Mouse (Mus musculus) CH12.LX (cell line): Measurements from ENCODE around the gene Arid5b. TPM values are rescaled to one million over a fixed set of nuclear protein-coding genes. Genes with fewer than 3 reads are reported as not detected.

Source experiments
- DNase-seq: peaks from one replicate; pipeline ENCODE4 v3.0.0-alpha.2; 2013; ENCODE audit errors: extremely low read depth
- H3K27ac ChIP-seq: 2 replicates; pipeline ENCODE4 v1.5.1; 2012; ENCODE audit warnings: low read depth, mild to moderate bottlenecking, control low read depth, moderate library complexity; ENCODE audit not compliant: insufficient read depth
- H3K27me3 ChIP-seq: replicated peaks from 2 replicates; pipeline ENCODE3; 2012; ENCODE audit warnings: inconsistent platforms
- H3K36me3 ChIP-seq, 2 experiments: replicated peaks in 1 of 2; 2 replicates each; pipeline versions ENCODE3 to v1.6.1; 2012; ENCODE audit warnings: inconsistent platforms in 1 of 2, low read length in 1 of 2, mild to moderate bottlenecking in 1 of 2, mixed read lengths in 1 of 2, moderate library complexity in 1 of 2; ENCODE audit not compliant: control insufficient read depth in 1 of 2, insufficient read depth in 1 of 2
- H3K4me1 ChIP-seq, 2 experiments: 2 replicates each; pipeline ENCODE4 v1.6.1; 2012; ENCODE audit warnings: inconsistent platforms in 1 of 2, moderate library complexity in 1 of 2; ENCODE audit not compliant: insufficient read depth in 2 of 2, control insufficient read depth in 1 of 2
- H3K4me2 ChIP-seq: 2 replicates; pipeline ENCODE4 v1.6.1; 2012; ENCODE audit warnings: low read depth, mild to moderate bottlenecking, control low read depth; ENCODE audit not compliant: poor library complexity, insufficient read depth, severe bottlenecking
- H3K4me3 ChIP-seq, 3 experiments: fragments of 150-350 bp in 1 of 3; sonication (generic) in 1 of 3; replicated peaks in 1 of 3; 2 replicates each; pipeline versions ENCODE3 to v1.5.1; 2011 to 2012; ENCODE audit warnings: low read depth in 2 of 3, low read length in 2 of 3, mild to moderate bottlenecking in 2 of 3, moderate library complexity in 2 of 3, control low read depth in 1 of 3, improper control_type of control experiment in 1 of 3, inconsistent platforms in 1 of 3, mixed read lengths in 1 of 3; ENCODE audit not compliant: poor library complexity in 1 of 3
- H3K79me2 ChIP-seq: replicated peaks from 2 replicates; pipeline ENCODE4 v1.6.1; 2012; ENCODE audit warnings: mild to moderate bottlenecking, moderate library complexity; ENCODE audit not compliant: control insufficient read depth, poor library complexity, insufficient read depth, severe bottlenecking; ENCODE audit errors: extremely low read depth
- H3K9ac ChIP-seq: 2 replicates; pipeline ENCODE4 v1.6.1; 2012; ENCODE audit warnings: low read depth, mild to moderate bottlenecking, control low read depth, moderate library complexity; ENCODE audit not compliant: insufficient read depth
- H3K9me3 ChIP-seq: replicated peaks from 2 replicates; pipeline ENCODE3; 2012; ENCODE audit warnings: low read length, inconsistent platforms, mixed read lengths
- CTCF ChIP-seq, 2 experiments: IDR thresholded peaks in 1 of 2; conservative IDR thresholded peaks in 1 of 2; 2 replicates each; pipeline ENCODE4 v1.5.1; 2011 to 2012; ENCODE audit warnings: low read depth in 2 of 2, low read length in 2 of 2, improper control_type of control experiment in 1 of 2, inconsistent platforms in 1 of 2, mild to moderate bottlenecking in 1 of 2, moderate library complexity in 1 of 2
- E2F4 ChIP-seq: IDR thresholded peaks from 2 replicates; pipeline ENCODE4 v1.6.1; 2011; ENCODE audit warnings: low read depth, low read length, improper control_type of control experiment; ENCODE audit not compliant: insufficient replicate concordance
- IRF4 ChIP-seq: IDR thresholded peaks from 2 replicates; pipeline ENCODE4 v1.6.1; 2014; ENCODE audit warnings: low read depth, mild to moderate bottlenecking, inconsistent platforms, low read length, improper control_type of control experiment
- JUND ChIP-seq: conservative IDR thresholded peaks from 2 replicates; pipeline ENCODE4 v1.6.1; 2011; ENCODE audit warnings: low read depth, low read length, improper control_type of control experiment
- NELFE ChIP-seq: IDR thresholded peaks from 2 replicates; pipeline ENCODE4 v1.6.1; 2011; ENCODE audit warnings: low read depth, low read length, improper control_type of control experiment
- NRF1 ChIP-seq: IDR thresholded peaks from 2 replicates; pipeline ENCODE4 v1.6.1; 2014; ENCODE audit warnings: low read depth, mild to moderate bottlenecking, inconsistent platforms, low read length, improper control_type of control experiment, moderate library complexity
- SIN3A ChIP-seq: IDR thresholded peaks from 2 replicates; pipeline ENCODE4 v1.6.1; 2012; ENCODE audit warnings: low read length, improper control_type of control experiment, inconsistent platforms
- SMC3 ChIP-seq: IDR thresholded peaks from 2 replicates; pipeline ENCODE4 v1.6.1; 2011; ENCODE audit warnings: low read depth, low read length, improper control_type of control experiment
- TCF12 ChIP-seq: IDR thresholded peaks from 2 replicates; pipeline ENCODE4 v1.6.1; 2014; ENCODE audit warnings: low read depth, mild to moderate bottlenecking, inconsistent platforms, low read length, improper control_type of control experiment
- UBTF ChIP-seq: IDR thresholded peaks from 2 replicates; pipeline ENCODE4 v1.6.1; 2012; ENCODE audit warnings: low read depth, mild to moderate bottlenecking, inconsistent platforms, low read length, improper control_type of control experiment, moderate library complexity
- USF1 ChIP-seq: IDR thresholded peaks from 2 replicates; pipeline ENCODE4 v1.6.1; 2014; ENCODE audit warnings: low read depth, mild to moderate bottlenecking, inconsistent platforms, low read length, improper control_type of control experiment
- ZC3H11A ChIP-seq: IDR thresholded peaks from 2 replicates; pipeline ENCODE4 v1.6.1; 2012; ENCODE audit warnings: low read depth, mild to moderate bottlenecking, inconsistent platforms, low read length, improper control_type of control experiment
- ZKSCAN1 ChIP-seq: IDR thresholded peaks from 2 replicates; pipeline ENCODE4 v1.6.1; 2012; ENCODE audit warnings: low read depth, inconsistent platforms, low read length, improper control_type of control experiment, borderline replicate concordance
- ZNF384 ChIP-seq: IDR thresholded peaks from 2 replicates; pipeline ENCODE4 v1.6.1; 2012; ENCODE audit warnings: low read depth, low read length, improper control_type of control experiment, inconsistent platforms
- dilution Hi-C: fragments of 300-500 bp; cut with MboI; formaldehyde crosslinking; loops from 2 replicates; pipeline ENCODE4 v1.14.3; 2020; ENCODE audit warnings: low sequenced_read_pairs; ENCODE audit not compliant: extremely low pct_unique_long_range_greater_than_20kb, extremely low pct_ligation_motif_present
- in situ Hi-C: fragments of 300-500 bp; cut with MboI; formaldehyde crosslinking; loops from 3 replicates; pipeline ENCODE4 v1.14.3; 2019; ENCODE audit warnings: low sequenced_read_pairs, low pct_ligation_motif_present, low pct_unique_long_range_greater_than_20kb, mixed read lengths
- polyA plus RNA-seq: library from polyadenylated mRNA; unstranded; fragments of >175 nt; gene quantifications from 2 replicates; pipeline ENCODE4 v1.2.1, GENCODE M21; 2012; ENCODE audit warnings: low read depth; ENCODE audit not compliant: insufficient read length
- total RNA-seq, 2 experiments: library from RNA; depleted of rRNA; stranded (reverse); fragments of 300-350 nt in 1 of 2; fragments of >200 nt in 1 of 2; gene quantifications; 2 replicates each; pipeline ENCODE4 v1.2.3; 2012 to 2014

Gene Arid5b
- total and polyA plus RNA-seq, 3 experiments, result 1.1 to 2.6 (median 1.8) TPM

- Histone ChIP-seq H3K9ac (peak overlapping the region; percentile 60; the same call in 1 of the 2 replicates), H3K9me3 (no peaks in the 10 kb centered on the region), H3K4me2 (peak overlapping the region; percentile 75; the same call in 1 of the 2 replicates), H3K79me2 (no peaks in the 10 kb centered on the region), H3K36me3 (peaks cover 0 to 29% of the 10 kb centered on the region in 2 experiments), H3K4me3 (no peak overlapping the region), H3K27me3 (no peaks in the 10 kb centered on the region), H3K4me1 (peaks cover 2 to 20% of the 10 kb centered on the region in 2 experiments; a peak in 3 of 4 replicates), H3K27ac (no peak overlapping the region)
- dilution Hi-C loops, result no loop called here
- TF ChIP-seq UBTF (no peak), ZNF384 (no peak), ZC3H11A (no peak), USF1 (no peak), JUND (no peak)
- in situ Hi-C loops, result no loop called here
- DNase-seq, result no peak
These were observed 174.1 kb downstream of the Arid5b start for GRCm38 (mm10) chr10:68104481-68104880.

DNA sequence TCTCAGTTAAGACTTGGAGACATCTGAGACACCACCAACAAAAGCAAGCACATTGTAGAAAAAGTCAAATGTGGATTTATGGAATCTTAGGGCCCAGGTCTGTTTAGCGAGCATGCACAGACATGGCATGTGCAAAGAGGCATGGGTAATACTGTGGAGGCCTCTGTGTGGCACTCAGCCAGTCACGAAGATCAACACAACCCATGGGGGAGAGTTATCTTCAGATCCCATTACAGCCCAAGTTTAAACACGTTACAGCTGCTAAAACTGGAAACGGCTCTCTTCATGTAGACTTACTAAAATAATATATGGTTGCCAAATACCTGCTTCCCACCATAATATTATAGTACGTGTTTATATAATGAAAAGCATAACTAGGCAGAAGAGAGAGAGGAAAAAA is 174.6 kb downstream of the Arid5b start:
- no peak overlapping the region for H3K4me2 ChIP-seq
- DNase-seq, result no peak
- in situ Hi-C loops, result no loop called here

DNA sequence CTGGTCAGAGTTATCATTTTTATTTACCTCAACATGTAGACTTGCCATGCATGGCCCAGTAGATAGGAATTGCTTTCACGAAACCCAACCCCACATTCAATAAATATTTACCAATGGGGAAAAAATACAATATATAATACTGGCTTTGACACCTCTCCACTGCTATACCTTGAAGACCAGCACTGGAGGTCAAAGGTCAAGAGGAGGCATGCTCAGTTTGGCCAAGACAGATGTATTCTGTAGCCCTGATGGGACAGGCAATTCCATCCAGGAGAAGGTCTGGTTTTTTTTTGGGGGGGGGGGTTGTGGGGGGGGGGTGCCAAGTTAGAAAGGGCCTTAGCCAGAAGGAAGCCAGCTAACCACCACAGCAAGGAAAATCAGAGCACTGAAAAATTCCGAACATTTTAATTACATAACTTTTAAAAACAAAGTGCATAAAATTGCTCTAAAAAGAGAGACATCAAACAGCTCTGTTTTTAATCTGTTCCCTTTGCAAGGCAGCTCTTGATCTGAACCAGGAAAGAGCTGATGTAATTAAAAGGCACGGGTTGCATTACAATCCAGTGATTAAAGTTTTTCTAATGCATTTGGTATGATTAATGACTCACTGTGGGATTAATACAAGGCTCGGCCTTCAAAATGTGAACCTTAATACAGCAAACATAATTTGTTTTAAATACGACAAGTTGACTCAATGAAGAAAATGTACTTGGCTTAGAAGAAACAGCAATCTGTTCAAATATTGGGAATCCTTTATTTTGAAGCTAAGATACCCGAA is 175.3 kb downstream of the Arid5b start:
- no peak overlapping the region for H3K4me2 ChIP-seq
- in situ Hi-C loops, result no loop called here
- H3K27me3 ChIP-seq, result no peaks in the 10 kb centered on the region
- H3K4me3 ChIP-seq, result no peak overlapping the region
- dilution Hi-C loops, result no loop called here
- peaks cover 2 to 20% of the 10 kb centered on the region in 2 experiments; a peak in 3 of 4 replicates for H3K4me1 ChIP-seq
- H3K79me2 ChIP-seq, result no peaks in the 10 kb centered on the region
- peaks cover 0 to 24% of the 10 kb centered on the region in 2 experiments for H3K36me3 ChIP-seq
- DNase-seq, result no peak
- H3K27ac ChIP-seq, result no peak overlapping the region
- no peaks in the 10 kb centered on the region for H3K9me3 ChIP-seq
- no peak overlapping the region for H3K9ac ChIP-seq
- TF ChIP-seq CTCF (conservative IDR thresholded peaks at IDR 0.05 in 1 of 2, IDR thresholded peaks at IDR 0.05 in 1 of 2; ENCODE audit: low read depth in 2 of 2, low read length in 2 of 2) (no peak), E2F4 (no peak), SMC3 (no peak), ZKSCAN1 (no peak), ZC3H11A (no peak), USF1 (no peak), NELFE (no peak), NRF1 (no peak), UBTF (no peak), TCF12 (no peak), SIN3A (no peak)

More for the DNA sequence above, 174.6 kb downstream of the Arid5b start:
- dilution Hi-C loops, result no loop called here
- Histone ChIP-seq H3K9ac (no peak overlapping the region), H3K4me1 (peaks cover 2 to 20% of the 10 kb centered on the region in 2 experiments; a peak in 3 of 4 replicates), H3K4me3 (no peak overlapping the region), H3K36me3 (peaks cover 0 to 25% of the 10 kb centered on the region in 2 experiments), H3K27ac (no peak overlapping the region), H3K27me3 (no peaks in the 10 kb centered on the region), H3K79me2 (no peaks in the 10 kb centered on the region), H3K9me3 (no peaks in the 10 kb centered on the region)
- no peak for TF ChIP-seq IRF4
